Comparison of ENCODE assay signal across 25 mouse cellular contexts in genomic region chr19:44678686-44679085, GRCm38 (mm10).
DNase-seq lines count a peak whose midpoint lies in the region; ATAC-seq lines count a peak whose summit lies in the region.
"Had no signal": no experiment of that assay in that cellular context is flagged by ENCODE, and none has a peak within 500 bp of the region (broad histone marks: within the 10 kb centered on the region; RNA-seq: fewer than 3 reads in every experiment).

No protein-coding gene starts in this region.

- no peak for ATAC-seq in megakaryocyte, adult 5-6 weeks (ENCODE audit: poor library complexity, severe bottlenecking)
- ATAC-seq in intestine, embryonic 15.5 days = no peak
- ATAC-seq: activated CD4-positive, CD25-positive, alpha-beta regulatory T cell, adult 4 months; CD4-positive, CD25-positive, alpha-beta regulatory T cell, adult 4 months; Patski had no signal

- H3K27ac ChIP-seq in intestine, embryonic 15.5 days = no peak overlapping the region

- H3K4me2 ChIP-seq in intestine, embryonic 15.5 days (replicated peaks) = no peak overlapping the region

- 0 out of 2 replicates have a peak, but pooled peaks cover 2% of the 10 kb centered on the region for H3K4me1 ChIP-seq in intestine, embryonic 15.5 days (replicated peaks)

- WGBS in intestine, embryonic 15.5 days = 88% methylated on average over 1 of the region's 1 CpGs

- H3K4me3 ChIP-seq in intestine, embryonic 15.5 days (replicated peaks) = no peak overlapping the region

- no peaks in the 10 kb centered on the region for H3K36me3 ChIP-seq in intestine, embryonic 15.5 days
- H3K36me3 ChIP-seq: G1E had no signal

- peaks cover 89% of the 10 kb centered on the region for H3K27me3 ChIP-seq in intestine, embryonic 15.5 days (replicated peaks)

- no peaks in the 10 kb centered on the region for H3K9me3 ChIP-seq in intestine, embryonic 15.5 days
- H3K9me3 ChIP-seq: G1E had no signal

- DNase-seq in 3134 (ENCODE audit: extremely low read depth, insufficient read length, low spot score) (peak; percentile 27), 3T3-L1 (ENCODE audit: low read depth, low spot score) (peak; percentile 54), MN1 (ENCODE audit: low spot score) (peak; percentile 36), NIH3T3 (ENCODE audit: low read depth) (peak; percentile 51)
- no peak for DNase-seq in yolk sac, embryonic 10.5 days (ENCODE audit: low spot score)
- no peak for DNase-seq in lung, postnatal 4 days
- DNase-seq: adrenal gland, adult 2 months; adrenal gland, adult 8-10 months; adrenal gland, postnatal 10 days; adrenal gland, postnatal 14 days; adrenal gland, postnatal 25 days; adrenal gland, postnatal 36 days; B cell, adult 2 months; cerebellum, adult 11 months; cerebellum, adult 11-12 months; cerebellum, adult 18-20 months; cerebellum, adult 2 months; cerebellum, adult 8-10 months; cerebellum, adult 9-10 months had no signal

- no peak overlapping the region for H3K9ac ChIP-seq in intestine, embryonic 15.5 days

Comparison
In these comparisons a context has a peak if more than half of its experiments do, and no peak if none do; other contexts are left out.
1. DNase-seq: peak in 3134 (single experiment), 3T3-L1 (single experiment), MN1 (single experiment) and NIH3T3 (single experiment); none in yolk sac, embryonic 10.5 days (single experiment) and lung, postnatal 4 days (0 of 2).